Mouse (Mus musculus) liver, embryonic 13.5 days (tissue): Measurements from ENCODE around the gene Gm42742. TPM values are rescaled to one million over a fixed set of nuclear protein-coding genes. Genes with fewer than 3 reads are reported as not detected.

Experiments
- ATAC-seq: fragments of 200-750 bp; cut with Nextera tagmentation; 2 replicates; pipeline ENCODE4 v1.8.0; 2017; ENCODE audit warnings: low read depth, mild to moderate bottlenecking, moderate number of reproducible peaks, moderate library complexity
- DNase-seq: peaks from one replicate; pipeline ENCODE4 v3.0.0; 2022
- H3K27ac ChIP-seq: fragments of 300-500 bp; sonication (generic); 2 replicates; pipeline ENCODE4 v1.5.1; 2015; ENCODE audit warnings: moderate library complexity, mild to moderate bottlenecking, inconsistent platforms
- H3K27me3 ChIP-seq: fragments of 300-500 bp; sonication (generic); 2 replicates; pipeline ENCODE4 v1.6.1; 2015; ENCODE audit warnings: mild to moderate bottlenecking, inconsistent platforms
- H3K36me3 ChIP-seq: fragments of 300-500 bp; sonication (generic); 2 replicates; pipeline ENCODE4 v1.6.1; 2015; ENCODE audit warnings: mild to moderate bottlenecking, inconsistent platforms
- H3K4me1 ChIP-seq: fragments of 300-500 bp; sonication (generic); replicated peaks from 2 replicates; pipeline ENCODE4 v1.6.1; 2015; ENCODE audit warnings: inconsistent platforms
- H3K4me2 ChIP-seq: fragments of 300-500 bp; sonication (generic); 2 replicates; pipeline ENCODE4 v1.6.1; 2015; ENCODE audit warnings: inconsistent platforms, mild to moderate bottlenecking, moderate library complexity
- H3K4me3 ChIP-seq: fragments of 300-500 bp; sonication (generic); replicated peaks from 2 replicates; pipeline ENCODE4 v1.5.1; 2015; ENCODE audit warnings: mild to moderate bottlenecking, inconsistent platforms
- H3K9ac ChIP-seq: fragments of 300-500 bp; sonication (generic); 2 replicates; pipeline ENCODE4 v1.6.1; 2015; ENCODE audit warnings: mild to moderate bottlenecking, inconsistent platforms
- H3K9me3 ChIP-seq: fragments of 300-500 bp; sonication (generic); replicated peaks from 2 replicates; pipeline ENCODE4 v1.6.1; 2016; ENCODE audit warnings: inconsistent platforms
- WGBS: fragments of 180-500 bp; shearing (Covaris S2); methylation state at CpG from one replicate; pipeline ENCODE4 v1.1.7; 2015; ENCODE audit not compliant: insufficient replicate concordance; 5-methylcytosine and 5-hydroxymethylcytosine counted together
- polyA plus RNA-seq: library from polyadenylated mRNA; unstranded; fragments of >200 nt; fragmentation: Nextera tagmentation; extraction: Ambion mirVana; gene quantifications from 2 replicates; pipeline ENCODE4 v1.2.1, GENCODE M21; 2015

Gm42742 gene
- polyA plus RNA-seq, 1 experiment from 2014 or later, result 5.1 TPM

DNA sequence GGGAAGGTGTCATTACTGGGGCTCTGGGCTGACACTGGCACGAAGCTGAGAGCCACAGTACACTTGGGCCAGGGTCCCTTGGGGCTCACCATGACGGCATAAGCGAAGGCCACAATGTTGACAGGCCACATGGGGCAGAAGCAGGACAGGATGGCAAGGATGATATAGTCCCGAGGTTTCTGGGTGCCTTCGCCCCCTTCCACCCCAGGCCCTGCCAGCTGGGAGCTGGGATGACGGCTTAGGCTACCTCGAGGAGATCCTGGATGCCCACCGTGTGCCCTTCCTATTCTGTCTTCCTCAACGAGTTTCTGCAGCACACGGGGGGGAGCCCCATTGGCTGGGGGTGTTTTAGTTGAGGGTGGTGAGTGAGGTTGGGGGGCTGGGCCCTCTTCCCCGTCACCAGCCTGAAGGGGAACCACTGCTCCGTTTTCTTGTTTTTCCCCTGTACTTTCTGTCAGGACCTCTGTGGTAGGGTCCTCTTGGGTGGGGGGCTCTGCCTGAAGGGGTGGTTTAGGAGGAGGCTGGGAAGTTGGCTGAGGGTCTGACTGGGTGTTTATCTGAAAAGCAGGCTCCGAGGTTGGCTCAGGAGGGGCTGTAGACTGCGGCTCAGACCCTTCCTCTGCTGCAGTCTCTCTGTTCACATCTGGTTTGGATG lies 1.5 kb downstream of the Gm42742 start:
- peak overlapping the region; percentile 99; the same call in 1 of the 2 replicates for H3K4me2 ChIP-seq
- H3K9me3 ChIP-seq, result no peaks in the 10 kb centered on the region
- peaks cover 85% of the 10 kb centered on the region for H3K4me1 ChIP-seq
- H3K4me3 ChIP-seq, result no peak overlapping the region
- no peaks in the 10 kb centered on the region for H3K27me3 ChIP-seq
- H3K27ac ChIP-seq, result no peak overlapping the region
- ATAC-seq, result no peak
- no peak overlapping the region for H3K9ac ChIP-seq
- H3K36me3 ChIP-seq, result peaks cover 42% of the 10 kb centered on the region
- DNase-seq, result no peak
- WGBS, result 73% methylated on average over 14 of the region's 14 CpGs

DNA sequence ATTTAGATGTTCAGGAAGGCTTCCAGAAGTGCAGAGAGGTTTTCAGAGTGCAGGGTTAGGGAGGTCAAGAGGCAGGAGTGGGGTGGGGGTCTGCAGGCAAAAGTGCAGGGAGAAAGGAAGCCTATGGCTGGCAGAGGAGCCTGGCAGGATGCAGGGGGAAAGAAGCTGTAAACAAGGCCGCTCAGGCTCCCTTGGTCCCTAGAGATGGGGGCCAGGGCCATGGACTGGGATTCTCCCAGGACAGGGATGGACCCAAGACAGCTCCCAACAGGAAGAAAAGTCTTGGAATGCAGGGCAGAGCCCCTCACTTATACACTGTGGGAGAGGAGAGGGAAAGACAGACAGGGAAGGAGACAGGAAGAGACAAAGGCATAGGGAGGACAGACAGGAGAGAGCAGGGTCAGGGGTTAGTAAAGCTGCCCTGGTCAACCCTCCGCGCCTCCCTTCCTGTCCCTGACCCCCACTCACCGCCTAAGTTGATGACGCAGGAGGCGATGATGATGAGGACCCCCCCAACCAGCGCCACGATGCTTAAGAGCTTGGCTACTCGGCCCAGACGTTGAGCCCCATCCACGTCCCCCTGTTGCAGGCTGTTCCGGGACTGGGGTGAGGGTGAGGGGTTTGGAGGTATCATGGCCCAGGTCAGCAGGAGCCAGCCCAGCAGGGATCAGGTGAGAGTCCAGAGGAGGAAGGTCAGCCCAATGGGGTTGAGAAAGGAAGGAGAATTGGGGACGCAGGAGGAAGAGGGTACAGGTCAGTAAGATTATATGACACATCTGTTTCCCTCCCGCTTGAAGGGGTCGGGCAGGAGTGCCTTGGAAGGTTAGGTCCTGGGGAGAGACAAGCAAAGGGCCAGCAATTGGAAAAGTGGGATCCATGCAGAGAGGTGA lies 2.2 kb downstream of the Gm42742 start:
- Histone ChIP-seq H3K9ac (peak overlapping the region; percentile 48; the same call in 1 of the 2 replicates), H3K4me3 (no peak overlapping the region), H3K9me3 (no peaks in the 10 kb centered on the region), H3K36me3 (peaks cover 34% of the 10 kb centered on the region), H3K4me2 (0 out of 2 replicates have a peak overlapping the region, but pooled peaks have one; percentile 19), H3K27me3 (no peaks in the 10 kb centered on the region), H3K27ac (peak overlapping the region; percentile 56), H3K4me1 (peaks cover 85% of the 10 kb centered on the region)
- ATAC-seq (no peak), DNase-seq (no peak)
- WGBS, result 79% methylated on average over 15 of the region's 15 CpGs

DNA sequence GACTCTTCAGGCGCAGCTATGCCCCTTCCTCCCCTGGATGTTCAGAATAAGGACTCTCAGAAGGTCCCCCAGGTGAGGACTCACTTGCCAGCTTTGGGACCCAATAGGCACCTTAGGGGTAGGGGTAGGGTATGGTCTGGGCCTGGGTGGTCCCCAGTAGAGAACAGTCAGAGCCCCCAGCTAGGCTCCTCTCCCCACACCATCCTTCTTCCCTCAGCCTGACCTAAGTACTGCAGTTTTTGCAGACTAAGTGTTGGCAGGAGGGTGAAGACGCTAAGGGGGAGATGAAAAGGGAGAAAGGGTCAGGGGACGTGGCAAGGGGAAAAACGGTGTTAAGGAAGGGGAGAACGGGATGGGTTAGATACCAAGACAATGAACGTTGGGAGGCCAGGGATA lies 2.9 kb downstream of the Gm42742 start:
- DNase-seq (no peak), ATAC-seq (no peak)
- Histone ChIP-seq H3K4me1 (peaks cover 85% of the 10 kb centered on the region), H3K4me2 (0 out of 2 replicates have a peak overlapping the region, but pooled peaks have one; percentile 19), H3K27me3 (no peaks in the 10 kb centered on the region), H3K9me3 (no peaks in the 10 kb centered on the region), H3K36me3 (peaks cover 34% of the 10 kb centered on the region), H3K27ac (peak overlapping the region; percentile 56), H3K9ac (peak overlapping the region; percentile 48; the same call in 1 of the 2 replicates), H3K4me3 (no peak overlapping the region)
- 57% methylated on average over 6 of the region's 6 CpGs for WGBS

DNA sequence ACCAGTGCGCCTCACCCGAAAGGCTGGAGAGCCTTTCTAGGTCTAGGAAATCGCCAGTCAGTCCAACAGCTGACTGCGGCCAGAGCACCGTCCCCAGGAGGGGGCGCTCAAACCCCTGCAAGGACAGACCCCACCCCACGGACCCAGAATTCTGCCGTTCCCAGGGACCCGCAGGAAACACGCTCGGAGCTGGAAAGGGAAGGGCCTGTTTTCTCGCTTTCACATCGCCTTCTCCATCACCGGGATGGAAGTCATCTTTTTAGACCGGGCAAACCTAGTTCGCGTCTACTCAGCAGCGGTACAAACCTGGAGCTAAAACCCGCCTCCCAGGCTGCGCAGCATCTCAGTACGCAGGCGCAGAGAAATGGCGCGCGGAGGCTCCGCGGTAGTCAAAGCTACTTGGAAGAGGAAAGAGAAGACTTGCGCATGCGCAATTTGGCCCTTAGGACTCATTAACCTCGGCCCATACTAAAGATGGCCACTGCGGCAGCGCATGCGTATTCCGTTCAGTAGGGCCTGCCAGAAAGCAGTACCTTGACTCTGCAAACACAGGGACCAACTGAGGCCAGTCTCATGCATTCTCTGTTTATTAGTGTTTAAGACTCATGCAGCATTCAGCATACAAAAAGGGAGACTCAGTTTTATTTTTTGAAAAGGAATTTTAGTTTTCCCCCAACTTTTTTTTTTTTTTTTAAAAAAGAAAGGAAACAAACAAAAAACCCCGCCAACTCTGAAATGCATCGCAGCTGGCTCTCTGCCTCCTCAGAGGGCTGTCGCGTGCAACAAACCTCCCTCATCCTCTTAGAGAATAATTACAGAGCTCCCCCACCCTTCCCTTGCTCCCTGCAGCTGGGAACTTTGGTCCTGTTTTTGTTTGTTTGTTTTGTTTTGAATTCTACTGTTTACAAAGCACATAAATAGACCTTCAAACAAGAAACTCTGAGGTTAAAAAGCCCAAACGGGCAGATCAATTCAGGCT lies 3.6 kb downstream of the Gm42742 start, which contains the start of gene Pagr1a:
TSS of gene Pagr1a (minus strand) at position 382 of the 979 bp plus-strand sequence.
- 5% methylated on average over 39 of the region's 39 CpGs for WGBS
- DNase-seq (peak; percentile 97), ATAC-seq (peak; percentile 81)
- Histone ChIP-seq H3K27me3 (no peaks in the 10 kb centered on the region), H3K27ac (peak within 1 kb of the TSS; percentile 93), H3K9ac (peak within 1 kb of the TSS; percentile 94), H3K9me3 (no peaks in the 10 kb centered on the region), H3K36me3 (peaks cover 32% of the 10 kb centered on the region), H3K4me2 (peak within 1 kb of the TSS; percentile 95), H3K4me3 (peak within 1 kb of the TSS; percentile 86), H3K4me1 (peaks cover 84% of the 10 kb centered on the region)

DNA sequence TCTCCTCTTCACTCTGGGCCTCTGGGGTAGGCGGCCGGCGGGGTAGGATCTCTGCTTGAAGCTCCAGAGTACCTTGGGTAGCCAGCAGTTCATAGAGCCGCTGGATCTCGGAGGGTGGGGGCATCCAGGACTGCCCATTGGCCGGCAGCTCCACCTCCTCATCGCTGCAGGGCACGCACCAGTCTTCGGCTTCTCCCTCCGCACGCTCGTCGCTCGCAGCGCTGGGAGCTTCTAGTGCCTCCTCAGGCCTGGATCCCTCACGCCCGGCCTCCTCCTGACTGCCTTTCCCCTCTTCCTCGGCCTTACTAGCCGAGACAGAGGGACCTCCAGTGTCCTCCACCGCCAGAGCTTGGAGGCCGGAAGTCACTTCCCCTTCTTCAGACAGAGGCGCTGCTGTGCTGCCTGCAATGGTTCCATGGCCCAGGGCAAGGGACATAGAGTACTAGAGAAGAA lies 4.4 kb downstream of the Gm42742 start:
- Histone ChIP-seq H3K4me1 (peaks cover 83% of the 10 kb centered on the region), H3K9me3 (no peaks in the 10 kb centered on the region), H3K9ac (peak overlapping the region; percentile 94), H3K27me3 (no peaks in the 10 kb centered on the region), H3K36me3 (peaks cover 24% of the 10 kb centered on the region), H3K27ac (peak overlapping the region; percentile 93), H3K4me3 (peak overlapping the region; percentile 86), H3K4me2 (peak overlapping the region; percentile 95)
- WGBS, result 0% methylated on average over 22 of the region's 22 CpGs
- ATAC-seq (peak; percentile 69), DNase-seq (peak; percentile 66)

DNA sequence TGATC lies 4.6 kb downstream of the Gm42742 start, which contains the start of gene Pagr1b:
TSS of gene Pagr1b (minus strand) at position 4 of the 5 bp plus-strand sequence.
- Histone ChIP-seq H3K4me1 (peaks cover 83% of the 10 kb centered on the region), H3K27me3 (no peaks in the 10 kb centered on the region), H3K4me3 (peak within 1 kb of the TSS; percentile 86), H3K36me3 (peaks cover 24% of the 10 kb centered on the region), H3K27ac (peak within 1 kb of the TSS; percentile 93), H3K4me2 (peak within 1 kb of the TSS; percentile 95), H3K9ac (peak within 1 kb of the TSS; percentile 94), H3K9me3 (no peaks in the 10 kb centered on the region)
- ATAC-seq (no peak), DNase-seq (no peak)

DNA sequence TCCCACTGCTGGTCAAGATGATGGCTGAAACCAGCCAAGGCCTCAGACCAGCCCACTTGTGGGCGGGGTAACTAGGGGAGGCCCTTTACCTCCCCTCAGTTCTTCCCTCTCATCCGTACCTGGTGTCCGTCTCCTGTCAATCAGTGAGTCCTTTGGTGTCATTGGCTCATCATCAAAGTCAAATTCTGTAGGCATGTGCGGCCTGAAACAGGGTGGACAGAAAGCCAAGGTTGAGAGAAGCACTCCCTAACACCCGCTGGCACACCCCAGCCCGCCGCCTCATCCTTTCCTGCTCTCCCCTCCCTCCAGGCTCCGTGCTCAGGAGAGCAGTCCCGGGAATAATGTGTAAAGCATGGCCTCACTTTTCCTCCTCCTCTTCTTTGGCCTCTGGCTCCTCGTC lies 4.8 kb downstream of the Gm42742 start:
- H3K9ac ChIP-seq, result peak overlapping the region; percentile 94
- H3K4me2 ChIP-seq, result peak overlapping the region; percentile 95
- DNase-seq (peak; percentile 66), ATAC-seq (peak; percentile 52)
- H3K9me3 ChIP-seq, result no peaks in the 10 kb centered on the region
- 3% methylated on average over 10 of the region's 10 CpGs for WGBS
- H3K36me3 ChIP-seq, result peaks cover 24% of the 10 kb centered on the region
- no peaks in the 10 kb centered on the region for H3K27me3 ChIP-seq
- H3K4me3 ChIP-seq, result peak overlapping the region; percentile 86
- peak overlapping the region; percentile 93 for H3K27ac ChIP-seq
- H3K4me1 ChIP-seq, result peaks cover 82% of the 10 kb centered on the region

DNA sequence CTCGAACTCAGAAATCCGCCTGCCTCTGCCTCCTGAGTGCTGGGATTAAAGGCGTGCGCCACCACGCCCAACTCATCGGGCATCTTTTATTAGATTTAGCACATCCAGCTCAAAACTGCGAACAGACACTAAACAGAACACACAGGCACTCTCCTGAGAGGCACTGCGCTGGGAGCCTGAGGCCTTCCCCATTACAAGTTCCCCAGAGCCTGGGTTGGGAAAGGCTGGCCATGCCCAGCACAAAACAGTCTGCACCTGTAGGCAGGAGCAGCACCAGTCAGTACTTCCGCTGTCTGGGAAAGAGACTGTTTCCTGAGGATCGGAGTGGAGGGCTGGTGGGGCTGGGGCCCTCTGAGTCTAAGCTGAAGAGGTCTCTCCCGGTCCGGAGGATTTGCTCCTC lies 5.9 kb downstream of the Gm42742 start:
- Histone ChIP-seq H3K4me1 (peaks cover 81% of the 10 kb centered on the region), H3K4me3 (peak overlapping the region; percentile 86; the same call in 1 of the 2 replicates), H3K27ac (peak overlapping the region; percentile 93), H3K4me2 (peak overlapping the region; percentile 95), H3K9me3 (no peaks in the 10 kb centered on the region), H3K36me3 (peaks cover 24% of the 10 kb centered on the region), H3K27me3 (no peaks in the 10 kb centered on the region), H3K9ac (peak overlapping the region; percentile 94)
- 86% methylated on average over 12 of the region's 12 CpGs for WGBS
- DNase-seq (no peak), ATAC-seq (no peak)

DNA sequence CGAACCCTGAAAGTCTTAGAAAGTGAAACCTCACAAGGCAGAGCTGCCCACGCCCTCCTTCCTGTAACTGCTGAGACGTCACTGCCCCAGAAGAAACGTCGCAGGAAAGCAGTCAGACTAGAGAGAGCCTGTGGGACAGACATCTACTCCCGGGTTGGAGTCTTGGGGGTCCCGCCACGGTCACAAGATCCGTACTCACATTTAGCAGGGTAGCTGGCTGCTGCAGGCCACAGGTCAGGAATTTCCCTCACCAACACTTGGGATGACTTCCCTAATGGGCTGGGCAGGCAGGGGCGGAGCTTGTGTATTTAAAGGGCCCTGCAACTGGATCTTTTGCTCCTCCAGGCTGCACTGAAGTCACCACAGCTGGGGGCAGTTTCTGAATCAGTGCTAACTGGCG lies 6.6 kb downstream of the Gm42742 start, which contains the start of gene Mvp:
TSS of gene Mvp (minus strand) at position 302 of the 400 bp plus-strand sequence.
- 24% methylated on average over 11 of the region's 11 CpGs for WGBS
- H3K36me3 ChIP-seq, result peaks cover 24% of the 10 kb centered on the region
- H3K4me1 ChIP-seq, result peaks cover 85% of the 10 kb centered on the region
- H3K9ac ChIP-seq, result peak within 1 kb of the TSS; percentile 94
- peak within 1 kb of the TSS; percentile 95 for H3K4me2 ChIP-seq
- H3K9me3 ChIP-seq, result no peaks in the 10 kb centered on the region
- no peak for ATAC-seq
- H3K27me3 ChIP-seq, result no peaks in the 10 kb centered on the region
- peak within 1 kb of the TSS; percentile 86 for H3K4me3 ChIP-seq
- DNase-seq, result peak; percentile 48
- H3K27ac ChIP-seq, result peak within 1 kb of the TSS; percentile 93

DNA sequence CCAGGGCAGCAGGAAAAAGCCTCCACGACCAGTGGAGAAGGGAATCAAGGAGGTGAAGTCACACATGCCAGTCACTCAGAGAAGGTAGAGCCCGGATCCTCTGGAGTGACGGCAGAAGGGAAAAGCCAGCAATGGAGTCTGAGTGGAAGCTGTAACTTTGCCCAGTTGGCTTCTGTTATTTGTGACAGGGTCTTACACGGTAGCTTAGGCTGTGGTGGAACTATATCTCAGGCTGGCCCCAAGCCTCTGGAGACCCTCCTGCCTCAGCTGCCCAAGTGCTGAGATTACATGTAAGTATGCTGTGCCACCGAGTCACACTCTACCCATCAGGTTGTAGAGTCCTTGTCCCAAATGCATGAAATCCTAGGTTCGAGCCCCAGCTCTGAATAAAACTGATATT lies 7.5 kb downstream of the Gm42742 start:
- peak overlapping the region; percentile 86; the same call in 1 of the 2 replicates for H3K4me3 ChIP-seq
- no peak overlapping the region for H3K27ac ChIP-seq
- H3K4me2 ChIP-seq, result peak overlapping the region; percentile 95
- H3K27me3 ChIP-seq, result no peaks in the 10 kb centered on the region
- DNase-seq (no peak), ATAC-seq (no peak)
- H3K4me1 ChIP-seq, result peaks cover 86% of the 10 kb centered on the region
- H3K36me3 ChIP-seq, result peaks cover 24% of the 10 kb centered on the region
- WGBS, result 81% methylated on average over 6 of the region's 6 CpGs
- peak overlapping the region; percentile 73; the same call in 1 of the 2 replicates for H3K9ac ChIP-seq
- H3K9me3 ChIP-seq, result no peaks in the 10 kb centered on the region

DNA sequence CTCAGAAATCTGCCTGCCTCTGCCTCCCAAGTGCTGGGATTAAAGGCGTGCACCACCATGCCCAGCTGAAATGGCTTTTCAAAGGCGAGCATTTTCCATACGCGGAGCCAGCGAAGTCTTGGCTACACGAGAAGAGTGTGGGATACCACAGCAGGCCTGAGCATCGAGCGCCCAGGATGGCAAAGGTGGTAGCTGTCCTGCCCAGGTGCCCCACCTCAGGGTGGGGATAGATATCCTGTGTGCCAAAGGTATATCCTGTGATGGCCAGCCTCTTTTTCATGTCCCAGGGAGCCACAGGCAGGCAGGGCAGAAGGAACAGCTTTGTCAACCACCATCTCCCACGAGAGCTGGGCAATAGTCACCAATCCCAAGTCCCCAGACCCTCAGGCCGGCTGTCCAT lies 8.1 kb downstream of the Gm42742 start:
- no peak overlapping the region for H3K4me3 ChIP-seq
- ATAC-seq, result no peak
- H3K4me2 ChIP-seq, result no peak overlapping the region
- peaks cover 86% of the 10 kb centered on the region for H3K4me1 ChIP-seq
- no peaks in the 10 kb centered on the region for H3K9me3 ChIP-seq
- H3K36me3 ChIP-seq, result peaks cover 24% of the 10 kb centered on the region
- no peak for DNase-seq
- no peaks in the 10 kb centered on the region for H3K27me3 ChIP-seq
- no peak overlapping the region for H3K27ac ChIP-seq
- 89% methylated on average over 10 of the region's 10 CpGs for WGBS
- no peak overlapping the region for H3K9ac ChIP-seq
